Mouse (Mus musculus): ENCODE data around the gene Swap70. TPM values are rescaled to one million over a fixed set of nuclear protein-coding genes. Genes with fewer than 3 reads are reported as not detected.

Swap70 gene
- total and polyA plus RNA-seq, 2 experiments, result 2.8 to 9.7 TPM

DNA sequence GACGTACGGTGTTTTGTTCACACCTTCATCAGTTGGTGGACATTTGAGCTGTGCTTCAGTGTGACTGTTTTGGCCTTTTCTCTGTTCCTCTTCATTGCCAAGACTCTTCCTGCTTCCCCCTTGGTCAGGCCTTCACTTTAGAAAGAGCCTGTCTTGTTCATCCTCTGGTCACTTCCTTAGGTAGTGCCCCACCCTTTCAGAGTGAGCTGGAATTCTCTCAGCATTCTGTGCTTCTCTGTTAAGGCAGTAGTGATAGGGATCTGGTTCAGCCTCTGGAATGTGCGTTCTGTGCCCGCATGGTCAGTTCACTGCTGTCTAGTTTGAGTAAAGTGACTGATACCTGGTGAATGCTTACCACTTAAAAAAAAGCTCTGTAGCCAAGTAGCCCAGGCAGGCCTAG is 27.2 kb downstream of the Swap70 start:
- no peak for TF ChIP-seq CTCF (IDR thresholded peaks at IDR 0.05; ENCODE audit: low read depth, low read length)
- TF ChIP-seq POLR2A (IDR thresholded peaks at IDR 0.05; ENCODE audit: extremely low read depth, insufficient read depth, low read length), result no peak
- WGBS, result 91% methylated on average over 4 of the region's 4 CpGs
- no peak overlapping the region for H3K27ac ChIP-seq (replicated peaks; ENCODE audit: insufficient read depth, low read depth, low read length)
- H3K79me2 ChIP-seq (ENCODE audit: control insufficient read depth, insufficient read depth, low read length), result 0 out of 2 replicates have a peak, but pooled peaks cover 2% of the 10 kb centered on the region
- H3K27me3 ChIP-seq (ENCODE audit: control insufficient read depth, insufficient read depth, low read length), result no peaks in the 10 kb centered on the region
- no peak for DNase-seq (ENCODE audit: extremely low read depth, low read depth, low spot score)
- H3K36me3 ChIP-seq (ENCODE audit: control insufficient read depth, insufficient read depth, low read length), result peaks cover 9% of the 10 kb centered on the region
- H3K4me3 ChIP-seq (ENCODE audit: insufficient read depth, low read depth, low read length), result no peak overlapping the region
- no peaks in the 10 kb centered on the region for H3K4me1 ChIP-seq (ENCODE audit: control insufficient read depth, insufficient read depth, low read length)
- no peak overlapping the region for H3K9ac ChIP-seq (ENCODE audit: low read depth, low read length)

DNA sequence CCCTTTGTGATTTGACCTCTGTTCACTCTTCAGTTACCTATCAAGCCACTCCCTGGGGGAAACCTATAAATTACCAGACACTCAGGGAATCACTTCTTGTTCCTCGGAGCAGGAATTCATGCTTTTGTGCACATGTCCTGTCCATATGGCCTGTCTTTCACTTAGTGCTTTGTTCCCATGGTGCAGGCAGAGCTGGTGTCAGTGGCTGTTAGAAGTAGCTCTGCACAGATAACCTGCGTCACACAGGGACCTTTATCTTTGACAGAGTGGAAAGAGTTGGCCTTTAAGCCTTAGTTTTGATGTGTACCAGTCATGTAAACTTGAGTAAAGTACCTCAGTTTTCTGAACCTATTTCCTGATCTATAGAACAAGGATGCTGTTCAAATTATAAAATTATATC is 32.4 kb downstream of the Swap70 start:
- WGBS, result 96% methylated on average over 2 of the region's 2 CpGs
- Histone ChIP-seq H3K27ac (replicated peaks; ENCODE audit: insufficient read depth, low read depth, low read length) (no peak overlapping the region), H3K4me3 (ENCODE audit: insufficient read depth, low read depth, low read length) (no peak overlapping the region), H3K4me1 (ENCODE audit: control insufficient read depth, insufficient read depth, low read length) (peaks cover 3% of the 10 kb centered on the region), H3K9ac (ENCODE audit: low read depth, low read length) (no peak overlapping the region), H3K79me2 (ENCODE audit: control insufficient read depth, insufficient read depth, low read length) (0 out of 2 replicates have a peak, but pooled peaks cover 2% of the 10 kb centered on the region), H3K36me3 (ENCODE audit: control insufficient read depth, insufficient read depth, low read length) (peaks cover 5% of the 10 kb centered on the region), H3K27me3 (ENCODE audit: control insufficient read depth, insufficient read depth, low read length) (no peaks in the 10 kb centered on the region)
- no peak for TF ChIP-seq CTCF (IDR thresholded peaks at IDR 0.05; ENCODE audit: low read depth, low read length)
- no peak for TF ChIP-seq POLR2A (IDR thresholded peaks at IDR 0.05; ENCODE audit: extremely low read depth, insufficient read depth, low read length)
- DNase-seq (ENCODE audit: extremely low read depth, low read depth, low spot score), result no peak

DNA sequence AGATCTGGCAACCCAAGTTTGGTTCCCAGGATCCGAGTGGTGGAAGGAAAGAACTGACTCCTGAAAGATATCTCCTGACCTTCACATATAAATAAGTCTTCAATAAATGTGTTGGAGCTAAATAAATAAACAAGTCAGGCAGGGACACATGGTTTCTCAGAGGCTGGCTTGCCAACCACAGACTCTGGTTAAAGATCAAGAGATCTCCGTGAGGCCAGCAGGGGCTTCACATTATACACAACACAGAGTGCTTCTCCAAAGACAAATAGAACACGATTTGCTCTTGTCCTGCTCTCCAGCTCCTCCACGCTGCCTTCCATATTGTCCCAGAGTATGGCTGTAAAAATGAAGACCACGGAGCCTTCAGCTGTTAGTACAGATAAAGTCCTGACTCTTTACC is 32.9 kb downstream of the Swap70 start:
- peaks cover 5% of the 10 kb centered on the region for H3K36me3 ChIP-seq (ENCODE audit: control insufficient read depth, insufficient read depth, low read length)
- TF ChIP-seq POLR2A (IDR thresholded peaks at IDR 0.05; ENCODE audit: extremely low read depth, insufficient read depth, low read length) (no peak), CTCF (IDR thresholded peaks at IDR 0.05; ENCODE audit: low read depth, low read length) (no peak)
- H3K4me3 ChIP-seq (ENCODE audit: insufficient read depth, low read depth, low read length), result no peak overlapping the region
- no peak for DNase-seq (ENCODE audit: extremely low read depth, low read depth, low spot score)
- 73% methylated on average over 5 of the region's 5 CpGs for WGBS
- H3K4me1 ChIP-seq (ENCODE audit: control insufficient read depth, insufficient read depth, low read length), result peaks cover 3% of the 10 kb centered on the region
- H3K9ac ChIP-seq (ENCODE audit: low read depth, low read length), result no peak overlapping the region
- H3K27ac ChIP-seq (replicated peaks; ENCODE audit: insufficient read depth, low read depth, low read length), result no peak overlapping the region
- 0 out of 2 replicates have a peak, but pooled peaks cover 2% of the 10 kb centered on the region for H3K79me2 ChIP-seq (ENCODE audit: control insufficient read depth, insufficient read depth, low read length)
- no peaks in the 10 kb centered on the region for H3K27me3 ChIP-seq (ENCODE audit: control insufficient read depth, insufficient read depth, low read length)

DNA sequence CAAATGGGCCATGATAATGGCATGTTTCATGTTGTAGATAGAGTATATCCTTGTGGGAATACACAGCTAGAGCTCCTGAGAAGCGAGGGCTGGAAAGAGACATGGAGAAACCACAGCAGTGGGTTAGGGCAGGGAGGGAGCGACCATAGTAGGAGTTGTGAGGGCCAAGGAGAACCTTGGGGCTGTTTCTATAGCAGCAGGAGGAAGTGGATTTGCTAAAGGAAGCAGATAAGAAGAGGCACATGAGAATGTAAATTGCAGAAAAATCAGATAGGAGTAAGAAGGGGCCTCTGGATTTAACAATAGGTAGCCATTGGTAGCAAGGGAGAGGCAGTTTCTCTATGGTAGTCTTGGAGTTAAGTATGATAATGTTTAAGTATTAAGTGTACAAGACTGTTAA is 35.5 kb downstream of the Swap70 start:
- peaks cover 8% of the 10 kb centered on the region for H3K4me1 ChIP-seq (ENCODE audit: control insufficient read depth, insufficient read depth, low read length)
- DNase-seq (ENCODE audit: extremely low read depth, low read depth, low spot score), result no peak
- TF ChIP-seq CTCF (IDR thresholded peaks at IDR 0.05; ENCODE audit: low read depth, low read length), result no peak
- TF ChIP-seq POLR2A (IDR thresholded peaks at IDR 0.05; ENCODE audit: extremely low read depth, insufficient read depth, low read length), result no peak
- no peak overlapping the region for H3K4me3 ChIP-seq (ENCODE audit: insufficient read depth, low read depth, low read length)
- WGBS, result 85% methylated on average over 2 of the region's 2 CpGs
- peaks cover 5% of the 10 kb centered on the region for H3K36me3 ChIP-seq (ENCODE audit: control insufficient read depth, insufficient read depth, low read length)
- no peak overlapping the region for H3K27ac ChIP-seq (replicated peaks; ENCODE audit: insufficient read depth, low read depth, low read length)
- H3K79me2 ChIP-seq (ENCODE audit: control insufficient read depth, insufficient read depth, low read length), result no peaks in the 10 kb centered on the region
- no peak overlapping the region for H3K9ac ChIP-seq (ENCODE audit: low read depth, low read length)
- no peaks in the 10 kb centered on the region for H3K27me3 ChIP-seq (ENCODE audit: control insufficient read depth, insufficient read depth, low read length)

DNA sequence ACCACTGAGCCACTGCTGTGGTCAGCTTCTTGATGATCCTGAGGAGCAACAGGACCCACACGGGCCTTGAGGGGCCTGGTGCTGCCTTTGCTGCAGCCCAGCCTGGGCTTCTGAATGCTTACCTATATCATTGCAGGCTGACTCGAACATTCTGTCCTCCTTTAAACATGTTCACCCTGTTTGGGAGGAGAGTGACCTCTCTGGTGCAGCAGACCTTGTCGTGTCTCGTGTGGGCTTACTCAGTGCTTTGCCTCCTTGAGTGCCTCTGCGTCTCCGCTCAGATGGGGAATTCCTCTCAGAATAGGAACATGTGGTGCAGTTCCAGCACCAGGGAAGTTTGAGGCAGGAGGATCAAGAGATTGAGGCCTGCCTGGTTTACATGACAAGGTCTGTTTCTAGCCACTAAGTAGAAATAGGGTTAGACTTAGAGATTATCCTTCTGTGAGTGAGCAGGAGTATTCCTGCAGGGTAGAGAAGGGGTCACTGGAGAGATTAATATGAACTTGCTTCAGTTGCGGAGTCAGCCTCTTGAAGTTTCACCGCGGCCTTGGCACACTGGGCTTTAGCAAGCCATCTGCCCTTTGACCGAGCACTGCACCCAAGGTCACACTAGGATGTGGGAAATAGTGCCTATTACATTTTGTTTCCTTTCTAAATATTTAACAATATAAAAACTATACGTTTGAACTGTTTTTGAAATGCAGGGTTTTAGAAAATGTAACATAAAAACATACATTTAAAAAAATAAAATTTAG is 36.9 kb downstream of the Swap70 start:
- H3K27me3 ChIP-seq (ENCODE audit: control insufficient read depth, insufficient read depth, low read length), result no peaks in the 10 kb centered on the region
- no peaks in the 10 kb centered on the region for H3K36me3 ChIP-seq (ENCODE audit: control insufficient read depth, insufficient read depth, low read length)
- peak; percentile 56 for DNase-seq (ENCODE audit: extremely low read depth, low read depth, low spot score)
- TF ChIP-seq POLR2A (IDR thresholded peaks at IDR 0.05; ENCODE audit: extremely low read depth, insufficient read depth, low read length) (no peak), CTCF (IDR thresholded peaks at IDR 0.05; ENCODE audit: low read depth, low read length) (no peak)
- H3K79me2 ChIP-seq (ENCODE audit: control insufficient read depth, insufficient read depth, low read length), result no peaks in the 10 kb centered on the region
- no peak overlapping the region for H3K4me3 ChIP-seq (ENCODE audit: insufficient read depth, low read depth, low read length)
- H3K9ac ChIP-seq (ENCODE audit: low read depth, low read length), result no peak overlapping the region
- H3K27ac ChIP-seq (replicated peaks; ENCODE audit: insufficient read depth, low read depth, low read length), result no peak overlapping the region
- WGBS, result 48% methylated on average over 11 of the region's 11 CpGs
- H3K4me1 ChIP-seq (ENCODE audit: control insufficient read depth, insufficient read depth, low read length), result peaks cover 8% of the 10 kb centered on the region

Measured in liver, adult 2 months (tissue).